ENCODE assay signal across 8 mouse cellular contexts in the genomic region with DNA sequence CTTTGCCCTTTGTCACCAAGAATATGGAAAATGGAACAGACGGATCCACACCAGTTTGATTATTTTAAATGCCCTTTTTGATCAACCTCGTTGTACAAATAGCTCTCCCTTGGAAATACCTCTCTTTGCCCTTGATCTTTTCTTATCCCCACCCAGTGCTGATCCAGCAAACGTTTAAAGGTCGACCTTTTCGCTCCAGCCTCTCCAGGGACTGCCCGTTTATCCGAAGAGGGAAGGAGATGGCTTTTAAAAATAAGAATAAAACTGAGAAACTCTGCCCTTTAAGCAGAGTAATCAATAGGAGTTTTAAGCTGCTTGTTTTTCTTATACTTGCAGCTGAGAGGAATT. TPM values are rescaled to one million over a fixed set of nuclear protein-coding genes. Genes with fewer than 3 reads are reported as not detected.
DNase-seq lines count a peak whose midpoint lies in the region; ATAC-seq lines count a peak whose summit lies in the region.

No protein-coding gene starts in this region.

- no peak overlapping the region for H3K27ac ChIP-seq in neural tube, embryonic 11.5 days (ENCODE audit: low read depth, low read length)
- peak overlapping the region; percentile 99 for H3K27ac ChIP-seq in limb, embryonic 10.5 days
- peak overlapping the region; percentile 97; the same call in 1 of the 2 replicates for H3K27ac ChIP-seq in stomach, embryonic 14.5 days (ENCODE audit: low read length)

- H3K9ac ChIP-seq in neural tube, embryonic 11.5 days (ENCODE audit: low read length), result peak overlapping the region; percentile 64
- peak overlapping the region; percentile 32 for H3K9ac ChIP-seq in stomach, embryonic 14.5 days (replicated peaks; ENCODE audit: low read depth, low read length)

- H3K27me3 ChIP-seq in neural tube, embryonic 11.5 days (ENCODE audit: control insufficient read depth, insufficient read depth, low read length), result no peaks in the 10 kb centered on the region
- no peaks in the 10 kb centered on the region for H3K27me3 ChIP-seq in limb, embryonic 10.5 days (ENCODE audit: low read depth, poor library complexity, severe bottlenecking)
- no peaks in the 10 kb centered on the region for H3K27me3 ChIP-seq in stomach, embryonic 14.5 days (ENCODE audit: control insufficient read depth, insufficient read depth, low read length)

- H3K9me3 ChIP-seq in neural tube, embryonic 11.5 days (ENCODE audit: control insufficient read depth, low read length), result no peaks in the 10 kb centered on the region
- no peaks in the 10 kb centered on the region for H3K9me3 ChIP-seq in limb, embryonic 10.5 days (replicated peaks)
- no peaks in the 10 kb centered on the region for H3K9me3 ChIP-seq in stomach, embryonic 14.5 days (ENCODE audit: control insufficient read depth, low read depth, low read length)

- peak; percentile 42 for DNase-seq in adrenal gland, postnatal 10 days
- no peak for DNase-seq in adrenal gland, adult 18-20 months (ENCODE audit: low spot score in 2 of 2)
- DNase-seq in neural tube, embryonic 11.5 days (ENCODE audit: low spot score), result no peak
- no peak for DNase-seq in neural tube, embryonic 10.5 days (ENCODE audit: extremely low spot score, low spot score)
- no peak for DNase-seq in limb, embryonic 10.5 days (ENCODE audit: low spot score)
- DNase-seq in MN1 (ENCODE audit: low spot score), result no peak
- no peak for DNase-seq in frontal cortex, postnatal 25 days (ENCODE audit: low spot score in 2 of 2)

- H3K36me3 ChIP-seq in neural tube, embryonic 11.5 days (ENCODE audit: control insufficient read depth, insufficient read depth, low read length), result no peaks in the 10 kb centered on the region; the same call in 1 of the 2 replicates
- H3K36me3 ChIP-seq in limb, embryonic 10.5 days, result peaks cover 22% of the 10 kb centered on the region
- peaks cover 10% of the 10 kb centered on the region for H3K36me3 ChIP-seq in stomach, embryonic 14.5 days (ENCODE audit: control insufficient read depth, insufficient read depth, low read length)

- no peak for ATAC-seq in neural tube, embryonic 11.5 days (ENCODE audit: insufficient read depth, low FRiP score, low TSS enrichment)
- no peak for ATAC-seq in stomach, embryonic 14.5 days (ENCODE audit: insufficient number of reproducible peaks, insufficient read depth, low FRiP score, low read depth)

- under 1% methylated on average over 7 of the region's 7 CpGs for WGBS in neural tube, embryonic 11.5 days
- 1% methylated on average over 7 of the region's 7 CpGs for WGBS in limb, embryonic 10.5 days
- 2% methylated on average over 7 of the region's 7 CpGs for WGBS in stomach, embryonic 14.5 days

- peaks cover 13% of the 10 kb centered on the region for H3K4me1 ChIP-seq in neural tube, embryonic 11.5 days (ENCODE audit: control insufficient read depth, insufficient read depth, low read length)
- peaks cover 28% of the 10 kb centered on the region for H3K4me1 ChIP-seq in limb, embryonic 10.5 days
- peaks cover 2% of the 10 kb centered on the region; the same call in 1 of the 2 replicates for H3K4me1 ChIP-seq in stomach, embryonic 14.5 days (ENCODE audit: control insufficient read depth, insufficient read depth, low read length)

- peak overlapping the region; percentile 43 for H3K4me2 ChIP-seq in neural tube, embryonic 11.5 days (ENCODE audit: low read depth)
- peak overlapping the region; percentile 65 for H3K4me2 ChIP-seq in stomach, embryonic 14.5 days (replicated peaks; ENCODE audit: low read depth, low read length)

- peak overlapping the region; percentile 96 for H3K4me3 ChIP-seq in neural tube, embryonic 11.5 days (ENCODE audit: low read depth, low read length)
- H3K4me3 ChIP-seq in limb, embryonic 10.5 days, result peak overlapping the region; percentile 91
- H3K4me3 ChIP-seq in stomach, embryonic 14.5 days (ENCODE audit: low read depth, low read length), result peak overlapping the region; percentile 88

RNA-seq across cellular contexts. Expression of a gene that starts 1.2 kb away (rescaled TPM):
- total RNA-seq in adrenal gland, postnatal 10 days (2021), result 100 to 1,000 TPM; 111 to 183 TPM
- 100 to 1,000 TPM; 170 to 250 TPM for total RNA-seq in adrenal gland, adult 18-20 months (2021)
- 33.3 and 35.6 TPM in 2 replicates for polyA plus RNA-seq in neural tube, embryonic 11.5 days (2014; fragmentation: Nextera tagmentation; extraction: Ambion mirVana)
- 15.0 and 22.5 TPM in 2 replicates for polyA plus RNA-seq in limb, embryonic 10.5 days (2016; fragmentation: Nextera tagmentation; extraction: Ambion mirVana)
- polyA plus RNA-seq in stomach, embryonic 14.5 days (2014; fragmentation: Nextera tagmentation; extraction: Ambion mirVana), result 24.2 and 30.5 TPM in 2 replicates

RNA-seq across cellular contexts. Expression of a gene that starts 33.3 kb away (rescaled TPM):
- 1 to 10 TPM in 1 of 2 experiments, under 1 TPM in 1; 0.63 to 1.1 TPM for total RNA-seq in adrenal gland, postnatal 10 days (2021)
- total RNA-seq in adrenal gland, adult 18-20 months (2021), result 1 to 10 TPM in 1 of 2 experiments, under 1 TPM in 1; 0.53 to 2.2 TPM
- 1.2 and 2.5 TPM in 2 replicates for polyA plus RNA-seq in neural tube, embryonic 11.5 days (2014; fragmentation: Nextera tagmentation; extraction: Ambion mirVana)
- 1.6 and 7.9 TPM in 2 replicates for polyA plus RNA-seq in limb, embryonic 10.5 days (2016; fragmentation: Nextera tagmentation; extraction: Ambion mirVana)
- 1.3 and 1.6 TPM in 2 replicates for polyA plus RNA-seq in stomach, embryonic 14.5 days (2014; fragmentation: Nextera tagmentation; extraction: Ambion mirVana)
